Mouse (Mus musculus) kidney, adult 18-20 months (tissue): ENCODE measurements around the gene Lyg2.

Source experiments
- DNase-seq: peaks from one replicate; pipeline ENCODE4 v3.0.0; 2021

Lyg2 gene

DNA sequence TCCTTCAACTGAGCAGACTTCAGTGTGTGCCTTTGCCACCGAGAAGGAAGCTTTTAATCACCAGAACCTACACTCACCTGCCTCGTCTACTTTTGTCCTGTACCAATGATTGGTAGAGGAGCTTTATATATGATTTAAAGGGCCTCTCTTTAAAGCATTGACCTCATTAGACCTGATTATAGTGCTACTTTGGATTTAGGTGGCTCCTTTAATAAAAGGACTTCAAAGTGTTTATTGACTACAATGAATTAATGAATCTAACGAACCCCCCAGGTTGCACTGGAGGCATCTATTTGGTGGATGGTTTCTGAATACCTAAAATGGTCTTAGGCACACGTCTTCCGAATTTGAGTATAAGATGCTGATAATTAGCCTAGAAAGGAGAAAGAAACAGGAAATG lies at the start of gene Lyg2:
Gene Lyg2, minus strand, starts transcription at position 101 of the 400 bp plus-strand sequence.
- no peak for DNase-seq

DNA sequence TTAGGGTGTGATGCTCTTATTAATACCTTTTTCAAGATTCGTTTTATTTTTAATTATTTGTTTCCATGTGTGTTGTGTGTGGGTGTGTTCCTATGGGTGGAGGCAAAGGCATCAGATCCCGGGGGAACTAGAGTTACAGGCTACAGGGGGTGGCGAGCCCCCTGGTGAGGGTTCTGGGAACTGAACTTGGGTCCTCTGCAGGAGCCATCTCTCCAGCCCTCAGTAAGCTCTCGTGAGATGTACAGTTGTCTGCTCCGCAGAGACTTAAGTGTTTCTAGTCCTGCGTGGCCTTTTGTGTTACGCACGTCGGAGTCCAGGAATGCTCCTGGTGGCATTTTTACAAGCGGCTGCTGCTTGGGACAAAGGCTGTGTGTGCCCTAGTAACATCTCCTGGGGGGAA lies 49.3 kb upstream of the Lyg2 start:
- DNase-seq, result no peak

DNA sequence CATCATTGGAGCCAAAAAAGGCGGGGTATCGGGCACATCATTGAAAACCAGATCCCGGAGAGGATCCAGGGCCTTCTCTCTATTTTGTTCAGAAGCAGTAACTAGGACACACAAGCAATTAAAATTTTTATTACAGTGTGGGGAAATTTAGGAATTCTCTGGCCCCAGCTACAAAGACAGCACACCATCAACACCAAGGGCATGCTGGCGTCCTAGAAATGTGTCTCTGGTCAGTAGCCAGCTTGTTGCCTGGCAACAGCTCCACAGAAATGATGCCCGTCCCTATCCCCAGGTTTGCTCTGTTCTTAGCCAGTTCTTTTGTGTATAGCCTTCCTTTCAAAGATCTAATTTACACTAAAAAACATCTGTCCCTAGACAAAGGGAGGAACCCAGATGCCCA lies 43.2 kb upstream of the Lyg2 start:
- DNase-seq, result no peak

DNA sequence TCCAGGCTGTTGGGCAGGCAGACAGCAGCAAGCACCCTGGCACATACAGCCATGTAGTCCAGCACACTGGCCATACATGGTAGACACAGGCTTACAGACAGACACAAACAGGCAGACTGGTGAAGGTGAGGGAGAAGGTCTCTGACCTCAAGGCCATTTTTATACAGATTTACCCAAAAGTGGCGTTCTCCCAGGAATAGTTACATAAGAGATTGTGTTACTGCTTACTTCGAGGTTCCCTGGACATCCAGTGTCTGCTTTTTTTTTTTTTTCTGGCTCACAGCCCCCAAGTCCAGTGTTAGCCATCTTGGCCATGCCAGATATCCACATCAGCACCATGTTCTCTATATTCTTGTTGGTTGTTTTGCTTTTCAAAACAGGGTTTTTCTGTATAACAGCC lies 42.2 kb upstream of the Lyg2 start:
- no peak for DNase-seq

DNA sequence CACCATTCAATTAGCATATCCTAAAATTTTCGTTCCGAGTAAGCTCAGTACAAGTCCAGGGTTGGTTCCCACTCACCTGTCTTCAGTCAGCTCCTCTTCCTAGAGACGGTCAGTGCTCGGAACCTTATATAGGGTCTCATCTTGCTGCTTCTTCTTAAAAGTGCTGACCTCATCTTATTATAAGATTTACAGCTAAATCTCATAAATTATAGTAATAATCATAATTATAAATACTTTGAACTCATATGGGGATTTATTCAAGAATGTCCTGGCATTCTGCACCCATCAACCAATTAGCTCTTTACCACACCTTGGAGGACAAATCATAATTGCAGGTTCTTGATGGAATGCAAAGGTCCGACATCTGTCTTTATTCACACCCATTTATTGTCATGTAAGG lies 41.4 kb upstream of the Lyg2 start, which contains the start of gene Lyg1:
Gene Lyg1, minus strand, starts transcription at position 101 of the 400 bp plus-strand sequence.
- no peak for DNase-seq

DNA sequence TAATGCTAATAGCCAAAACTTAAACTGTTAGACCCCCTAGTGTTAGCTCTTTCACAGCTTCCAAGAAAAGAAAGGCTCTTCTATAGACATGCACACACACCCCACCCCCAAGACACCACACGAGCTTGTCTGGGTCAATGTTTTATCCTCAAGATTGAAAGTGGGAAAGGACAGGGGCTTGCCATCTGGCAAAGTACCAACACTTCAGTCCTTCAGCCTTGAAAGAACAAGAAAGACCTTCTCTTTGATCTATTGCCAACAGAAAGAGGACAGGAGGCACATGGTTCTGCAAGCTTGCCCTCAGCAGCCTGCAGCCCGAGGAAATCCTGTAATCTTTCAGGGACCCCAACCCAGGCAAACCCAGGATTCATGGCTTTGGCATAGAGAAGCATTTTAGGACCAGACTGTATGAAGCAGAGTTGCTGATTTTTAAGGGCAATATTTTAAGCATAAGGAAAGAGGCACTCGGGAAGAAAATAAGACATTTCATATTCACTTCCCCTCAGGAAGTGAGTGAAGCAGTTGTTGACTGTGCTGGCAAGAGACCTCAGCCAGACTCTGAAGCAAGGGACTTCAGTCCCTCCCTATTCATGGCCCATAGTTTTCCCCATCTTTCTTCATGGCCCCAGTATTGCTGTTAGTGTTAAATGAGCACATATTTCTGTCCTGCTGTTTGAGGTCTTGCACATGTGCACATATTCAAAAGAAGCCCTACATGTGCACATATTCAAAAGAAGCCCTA lies 40.6 kb upstream of the Lyg2 start:
- DNase-seq, result no peak

DNA sequence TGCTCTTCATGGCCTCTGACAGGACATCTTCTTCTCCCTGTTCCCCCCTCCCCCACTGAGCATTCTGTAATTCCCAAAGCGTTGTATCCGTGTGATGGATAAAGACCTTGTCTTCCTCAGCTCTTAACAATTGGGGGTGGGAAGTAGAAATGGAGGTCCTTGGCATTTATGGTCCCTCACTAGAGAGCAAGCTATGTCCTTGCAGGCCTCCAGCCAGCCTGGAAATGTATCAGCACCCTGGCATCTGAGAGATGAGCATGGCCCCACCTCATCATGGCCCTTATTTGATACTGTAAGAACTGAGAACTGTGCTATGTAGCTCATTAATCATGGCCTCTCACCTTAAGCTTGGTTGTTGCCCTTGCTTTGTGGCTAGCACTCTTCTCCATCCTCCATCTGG lies 39.0 kb upstream of the Lyg2 start:
- no peak for DNase-seq

DNA sequence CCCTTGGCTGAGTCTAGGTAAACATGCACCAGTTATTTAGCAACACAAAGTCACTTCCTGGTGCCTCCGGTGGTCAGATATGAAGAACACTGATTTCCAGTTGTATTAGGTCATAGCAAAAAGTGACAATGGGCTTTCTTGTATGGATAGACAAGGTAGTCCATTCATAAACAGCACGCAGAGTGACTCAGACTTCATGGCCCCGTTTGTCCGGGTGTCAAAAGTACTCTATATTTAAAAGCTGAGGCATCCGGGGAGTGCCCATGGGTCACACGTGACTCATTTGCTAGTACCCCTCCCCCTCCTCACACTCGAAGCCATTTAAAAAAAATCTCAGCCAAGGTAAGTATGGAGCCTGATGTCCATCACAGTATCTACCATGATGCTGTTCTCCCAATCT lies 38.5 kb upstream of the Lyg2 start:
- DNase-seq, result no peak

DNA sequence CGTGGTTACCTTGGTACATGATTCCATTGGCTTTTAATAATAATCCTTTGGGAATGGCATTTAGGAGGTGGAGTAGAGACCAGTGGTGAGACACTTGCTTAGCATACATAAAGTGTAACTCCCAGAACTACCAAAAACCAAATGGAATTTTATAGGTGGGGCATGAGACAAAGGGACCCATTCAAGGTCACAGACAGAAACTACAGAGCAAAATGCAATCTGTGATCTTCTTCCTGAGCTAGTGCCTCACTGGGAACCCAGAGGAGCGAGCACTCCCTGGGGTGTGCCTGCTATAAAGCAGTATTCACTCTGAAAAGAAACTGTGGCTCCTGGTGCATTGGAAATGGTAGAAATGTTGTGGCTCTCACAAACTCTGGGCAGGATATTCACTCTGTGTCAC lies 32.6 kb upstream of the Lyg2 start:
- DNase-seq, result no peak

DNA sequence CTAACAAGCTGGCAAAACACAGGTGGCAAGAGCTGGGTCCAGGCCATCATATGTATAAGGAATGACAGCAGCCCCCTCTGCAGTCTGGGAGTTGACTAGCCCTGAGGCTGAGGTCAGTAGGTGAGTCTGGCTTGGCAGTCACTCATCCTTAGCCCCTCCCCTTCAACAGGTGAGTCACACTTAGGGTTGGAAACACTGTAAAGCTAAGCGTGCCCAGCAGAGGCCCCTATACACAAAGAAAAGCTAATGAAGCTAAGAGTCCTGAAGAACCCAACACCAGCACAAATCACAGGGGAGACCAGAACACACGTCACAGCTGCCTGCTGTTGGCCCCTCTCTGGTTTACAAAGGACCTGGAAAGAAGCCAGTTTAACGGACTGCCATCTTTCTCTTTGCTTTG lies 15.5 kb upstream of the Lyg2 start:
- peak; percentile 19 for DNase-seq

DNA sequence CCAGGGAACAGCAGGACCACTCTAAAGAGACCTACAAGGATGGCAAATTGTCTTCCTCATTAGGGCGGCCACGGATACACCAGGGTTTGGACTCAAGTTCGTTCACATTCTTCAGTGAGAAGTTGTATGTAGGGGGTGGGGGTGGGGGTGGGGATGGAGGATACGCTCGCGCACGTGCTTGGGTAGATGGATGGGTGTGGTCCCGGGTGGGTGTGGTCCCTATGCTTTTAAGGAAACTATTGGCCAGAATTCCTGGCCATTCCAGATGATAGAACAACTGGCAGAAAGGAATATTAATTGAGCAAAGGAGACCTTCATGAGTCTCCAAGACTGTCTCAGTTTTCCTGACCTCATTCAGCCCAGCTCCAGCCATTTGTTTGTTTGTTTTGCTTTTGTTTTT lies 9.7 kb upstream of the Lyg2 start:
- no peak for DNase-seq

DNA sequence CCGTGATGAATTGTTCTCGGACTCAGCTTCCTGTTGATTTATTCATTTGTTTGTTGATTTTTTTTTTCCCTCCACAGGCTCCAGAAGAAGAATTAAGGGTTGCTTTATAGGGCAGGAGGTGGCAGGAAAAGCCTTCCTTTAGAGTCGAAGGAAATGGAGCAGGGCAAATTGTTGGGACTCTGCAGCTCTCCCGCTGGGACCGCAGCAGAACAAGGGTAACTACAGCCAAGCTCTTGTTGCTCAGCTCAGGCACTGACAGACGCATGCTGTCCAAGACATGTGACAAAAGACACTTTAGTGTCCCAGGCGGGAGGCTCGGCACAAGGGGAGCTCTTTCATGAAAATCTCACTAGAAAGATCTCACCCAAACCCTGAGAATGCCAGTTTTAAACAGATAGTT lies 6.2 kb upstream of the Lyg2 start:
- no peak for DNase-seq

DNA sequence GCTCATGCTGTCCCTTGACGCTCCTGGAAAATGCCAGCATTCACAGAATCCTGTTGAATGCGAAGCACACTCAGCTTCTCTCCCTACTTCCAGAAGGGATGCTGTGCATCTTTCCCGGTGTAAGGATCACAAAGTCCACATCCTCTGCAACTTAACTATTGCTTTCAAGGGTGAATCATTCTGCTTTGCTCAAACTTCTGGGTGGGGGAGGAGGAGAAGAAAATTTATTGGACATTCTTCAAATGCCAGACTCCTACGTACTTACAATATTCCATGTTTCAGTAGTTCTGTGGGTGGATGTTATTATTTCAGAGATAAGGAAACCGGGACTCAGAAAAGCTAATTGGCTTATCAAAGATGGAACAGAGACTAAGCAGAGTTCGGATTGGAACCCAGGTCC lies 1.8 kb upstream of the Lyg2 start:
- no peak for DNase-seq

DNA sequence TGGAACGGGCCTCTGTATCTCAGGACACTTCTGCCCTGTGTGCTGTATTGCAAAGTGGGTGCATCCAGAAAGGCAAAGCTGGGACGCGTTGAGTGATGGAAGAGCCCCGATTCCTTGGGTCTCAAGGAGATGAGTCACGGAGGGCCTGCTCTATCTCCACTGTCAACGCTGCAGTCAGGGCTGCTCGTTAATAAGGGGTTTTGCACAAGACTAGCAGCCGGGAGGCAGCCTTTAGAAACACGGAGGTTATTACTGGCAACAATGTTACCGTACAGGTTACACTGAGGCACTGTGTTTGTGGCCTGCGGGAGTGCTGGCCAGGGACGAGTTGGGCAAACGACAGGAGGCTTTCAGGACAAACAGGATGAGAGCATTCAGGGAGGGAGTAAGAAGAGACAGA lies 1.4 kb upstream of the Lyg2 start:
- no peak for DNase-seq

DNA sequence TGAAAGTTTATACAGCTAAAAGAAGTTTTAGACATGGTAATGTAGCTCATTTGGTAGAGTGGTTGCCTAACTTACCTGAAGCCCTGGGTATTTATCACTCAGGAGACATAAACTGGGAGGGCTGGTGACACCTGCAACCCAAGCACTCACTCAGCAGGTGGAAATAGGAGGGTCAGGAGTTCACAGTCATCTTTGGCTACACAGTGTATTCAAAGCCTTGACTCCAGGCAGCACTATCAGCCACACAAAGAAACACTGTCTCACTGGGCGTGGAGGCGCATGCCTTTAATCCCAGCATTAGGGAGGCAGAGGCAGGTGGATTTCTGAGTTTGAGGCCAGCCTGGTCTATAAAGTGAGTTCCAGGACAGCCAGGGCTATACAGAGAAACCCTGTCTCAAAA lies 3.5 kb downstream of the Lyg2 start:
- no peak for DNase-seq

DNA sequence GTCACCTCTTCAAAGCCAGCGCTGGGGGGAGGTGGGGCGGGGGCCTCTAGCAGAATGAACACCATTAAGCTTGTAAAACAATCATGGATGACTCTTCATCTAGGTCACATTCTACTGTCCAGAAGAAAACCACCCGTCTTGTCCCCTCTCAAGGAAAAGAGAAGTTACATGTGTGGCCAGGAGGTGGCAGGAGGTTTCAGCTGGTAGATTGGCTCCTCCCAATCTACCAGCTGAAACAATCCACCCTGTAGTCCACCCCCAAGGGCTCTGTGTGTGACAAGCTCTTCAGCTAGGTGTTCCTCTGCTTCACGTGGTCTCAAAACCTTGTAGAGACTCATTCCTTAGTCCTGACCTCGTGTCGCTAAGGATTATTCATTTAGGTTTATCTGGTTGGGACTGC lies 13.1 kb downstream of the Lyg2 start:
- no peak for DNase-seq

DNA sequence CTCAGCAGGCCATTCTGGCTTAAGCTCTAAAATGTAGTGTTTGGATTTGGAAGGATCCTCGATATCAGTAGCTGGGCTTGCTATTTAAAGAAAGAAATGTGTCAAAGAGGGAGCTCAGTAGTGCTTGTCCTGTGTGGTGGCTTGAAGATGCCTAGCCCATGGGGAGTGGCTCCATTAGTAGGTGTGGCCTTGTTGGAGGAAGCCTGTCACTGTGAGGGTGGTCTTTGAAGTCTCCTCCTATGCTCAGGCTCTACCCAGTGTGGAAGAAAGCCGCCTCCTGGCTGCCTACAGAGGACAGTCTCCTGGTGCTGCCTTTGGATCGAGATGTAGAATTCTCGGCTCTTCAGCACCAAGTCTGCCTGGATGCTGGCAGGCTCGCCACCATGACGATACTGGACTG lies 16.0 kb downstream of the Lyg2 start:
- no peak for DNase-seq

DNA sequence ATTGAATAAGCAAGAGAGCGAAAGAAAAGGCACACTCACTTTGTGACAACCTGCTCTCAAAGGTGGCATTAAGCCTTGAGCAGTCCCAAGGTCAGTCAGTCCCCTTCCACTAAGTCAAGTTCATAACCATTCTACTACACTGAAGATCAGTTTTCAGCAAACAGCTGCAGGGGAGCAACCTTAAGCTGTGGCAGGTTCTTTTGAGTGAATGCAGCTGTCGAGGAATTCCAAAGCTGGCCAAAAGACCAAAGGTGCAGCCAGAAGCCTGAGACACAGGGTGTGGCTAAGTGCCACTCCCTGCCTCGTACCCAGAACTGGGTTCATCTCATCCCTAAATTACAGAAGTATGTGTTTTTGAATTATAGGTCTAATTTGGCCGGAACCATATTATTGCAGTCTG lies 16.5 kb downstream of the Lyg2 start:
- DNase-seq, result no peak

DNA sequence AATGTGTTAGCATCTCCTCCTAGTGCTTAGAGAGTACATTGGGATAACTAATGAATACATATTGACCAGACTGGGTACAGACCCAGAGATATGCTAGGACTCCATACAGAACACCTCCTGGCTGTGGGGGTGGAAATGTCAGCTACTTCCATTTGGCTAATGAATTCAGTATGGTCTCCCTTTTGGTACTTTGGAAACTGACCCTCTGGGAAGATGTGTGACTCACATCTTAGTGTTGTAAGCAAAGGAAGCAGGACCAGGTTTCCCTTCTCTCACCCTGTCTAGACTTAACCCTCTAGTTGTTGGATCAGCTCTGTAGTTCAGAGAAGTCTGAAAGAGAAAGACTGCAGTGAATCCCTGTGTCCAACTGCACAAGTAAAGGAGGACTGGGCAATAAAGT lies 21.7 kb downstream of the Lyg2 start:
- DNase-seq, result no peak

DNA sequence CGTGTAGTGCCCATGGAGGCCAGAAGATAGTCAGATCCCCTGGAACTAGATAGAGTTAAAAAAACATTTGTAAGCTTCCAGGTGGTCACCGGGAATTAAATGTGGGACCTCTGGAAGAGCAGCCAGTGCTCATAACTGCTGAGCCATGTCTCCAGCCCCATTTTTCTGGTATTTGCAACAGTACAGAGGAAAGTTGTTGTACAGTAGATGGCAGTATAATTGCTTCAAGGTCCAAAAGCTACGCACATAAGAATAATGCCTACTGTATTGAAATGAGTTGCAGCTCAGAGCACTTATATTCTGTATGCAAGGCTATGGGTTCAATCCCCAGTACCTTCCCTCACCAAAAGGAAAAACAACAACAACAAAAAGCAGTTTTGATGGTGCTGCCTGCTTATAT lies 24.9 kb downstream of the Lyg2 start:
- peak; percentile 9 for DNase-seq

DNA sequence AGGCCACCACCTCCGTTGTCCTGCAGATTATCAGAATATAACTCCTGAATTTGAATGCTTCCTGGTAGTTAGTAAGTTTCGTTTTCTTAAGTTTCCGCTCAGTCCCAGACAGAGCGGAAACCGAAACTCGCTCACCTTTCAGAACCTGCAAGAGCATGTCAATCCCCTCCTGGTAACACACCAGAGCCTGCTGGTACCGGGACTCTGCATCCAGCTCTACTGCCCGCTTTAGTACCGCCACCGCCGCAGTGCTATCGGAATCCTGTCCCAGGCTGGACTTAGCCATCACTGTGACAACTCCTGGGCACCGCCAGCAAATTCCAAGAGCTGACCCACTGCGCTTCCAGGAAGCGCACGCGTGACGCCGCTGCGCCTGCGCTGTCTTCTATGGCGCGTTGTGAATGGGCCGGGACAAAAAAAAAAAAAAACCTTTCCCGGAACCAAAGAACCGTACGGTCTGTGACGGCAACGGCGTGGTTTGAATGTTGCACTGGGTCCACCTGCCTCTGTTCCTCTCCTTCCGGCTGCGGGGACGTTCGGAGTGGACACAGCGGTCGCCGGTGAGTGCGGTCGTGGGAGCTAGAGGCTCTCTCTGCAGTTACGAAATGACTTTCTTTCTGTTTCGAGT lies 26.2 kb downstream of the Lyg2 start, which contains the start of the genes Mitd1 and Mrpl30:
Gene Mitd1, minus strand, starts transcription at position 387 of the 628 bp plus-strand sequence.
Gene Mrpl30, plus strand, starts transcription at position 453 of the 628 bp plus-strand sequence.
- peak; percentile 93 for DNase-seq

DNA sequence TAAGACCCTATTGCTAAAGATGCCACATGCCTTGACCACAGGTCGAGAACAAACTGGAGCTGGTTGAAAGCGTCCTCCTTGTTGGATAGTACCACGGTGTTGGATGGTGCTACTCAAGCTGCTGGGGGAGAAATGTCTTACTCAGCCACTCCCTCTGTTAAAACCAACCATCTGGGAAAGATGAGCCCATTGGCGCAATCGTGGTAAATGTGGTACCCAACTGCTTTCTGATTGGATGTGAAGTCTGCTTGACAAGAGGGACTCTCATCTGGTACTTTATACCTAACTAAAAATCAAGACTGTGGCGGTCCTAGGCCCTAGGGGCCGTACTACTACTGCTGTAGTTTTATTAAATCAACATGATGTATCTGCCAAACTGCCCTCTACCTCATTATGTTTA lies 27.1 kb downstream of the Lyg2 start:
- DNase-seq, result no peak

DNA sequence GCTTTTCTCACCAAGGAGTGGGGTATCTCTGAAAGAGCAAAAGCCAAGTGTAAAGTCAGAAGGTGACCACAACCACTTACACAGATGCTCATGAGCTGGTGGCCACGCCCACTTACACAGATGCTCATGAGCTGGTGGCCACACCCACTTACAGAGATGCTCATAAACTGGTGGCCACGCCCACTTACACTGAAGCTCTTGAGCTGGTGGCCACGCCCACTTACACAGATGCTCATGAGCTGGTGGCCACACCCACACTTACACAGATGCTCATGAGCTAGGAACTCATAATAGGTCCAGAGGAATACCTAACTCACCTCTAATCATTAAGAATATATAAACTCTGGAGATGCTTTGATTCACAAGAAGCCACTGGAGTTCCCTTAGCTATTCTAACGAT lies 31.8 kb downstream of the Lyg2 start:
- DNase-seq, result no peak

DNA sequence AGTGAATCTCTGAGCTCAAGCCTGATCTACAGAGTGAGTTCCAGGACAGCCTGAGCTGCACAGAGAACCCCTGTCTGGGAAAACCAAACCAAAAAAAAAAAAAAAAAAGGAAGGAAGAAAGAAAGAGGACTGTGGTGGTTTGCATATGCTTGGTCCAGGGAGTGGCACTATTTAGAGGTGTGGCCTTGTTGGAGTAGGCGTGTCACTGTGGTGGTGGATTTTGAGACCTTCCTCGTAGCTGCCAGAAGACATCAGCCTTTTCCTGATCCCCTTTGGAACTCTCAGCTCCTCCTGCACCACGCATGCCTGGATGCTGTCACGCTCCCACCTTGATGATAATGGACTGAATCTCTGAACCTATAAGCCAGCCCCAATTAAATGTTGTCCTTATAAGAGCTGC lies 32.9 kb downstream of the Lyg2 start:
- DNase-seq, result no peak
